Mouse (Mus musculus) liver, embryonic 11.5 days (tissue): Measurements from ENCODE around the gene Gm3182. TPM values are rescaled to one million over a fixed set of nuclear protein-coding genes. Genes with fewer than 3 reads are reported as not detected.
"Not testable (repeated sequence)": the region's sequence is repeated elsewhere in the genome, so short reads cannot be mapped to it uniquely, and the experiment has no call there.

Experiments used
- ATAC-seq: fragments of 200-750 bp; cut with Nextera tagmentation; replicated peaks from 2 replicates; pipeline ENCODE4 v1.8.0; 2017; ENCODE audit warnings: moderate number of reproducible peaks, mild to moderate bottlenecking, moderate TSS enrichment, moderate library complexity; ENCODE audit not compliant: low FRiP score
- DNase-seq: peaks from one replicate; pipeline ENCODE4 v3.0.0-alpha.2; 2017; ENCODE audit warnings: low spot score
- H3K27ac ChIP-seq: fragments of 300-500 bp; sonication (generic); 2 replicates; pipeline ENCODE4 v1.5.1; 2014; ENCODE audit warnings: mild to moderate bottlenecking, low read depth, low read length, control low read depth
- H3K27me3 ChIP-seq: fragments of 300-500 bp; sonication (generic); replicated peaks from 2 replicates; pipeline ENCODE4 v1.6.1; 2014; ENCODE audit warnings: low read length, mixed read lengths; ENCODE audit not compliant: control insufficient read depth, insufficient read depth
- H3K36me3 ChIP-seq: fragments of 300-500 bp; sonication (generic); 2 replicates; pipeline ENCODE4 v1.6.1; 2014; ENCODE audit warnings: mild to moderate bottlenecking, low read length, moderate library complexity, mixed read lengths; ENCODE audit not compliant: control insufficient read depth, insufficient read depth
- H3K4me1 ChIP-seq: fragments of 300-500 bp; sonication (generic); replicated peaks from 2 replicates; pipeline ENCODE4 v1.6.1; 2014; ENCODE audit warnings: low read length, mixed read lengths; ENCODE audit not compliant: control insufficient read depth, insufficient read depth
- H3K4me2 ChIP-seq: fragments of 300-500 bp; sonication (generic); 2 replicates; pipeline ENCODE4 v1.6.1; 2014; ENCODE audit warnings: mild to moderate bottlenecking, control low read depth, moderate library complexity
- H3K4me3 ChIP-seq: fragments of 300-500 bp; sonication (generic); 2 replicates; pipeline ENCODE4 v1.5.1; 2014; ENCODE audit warnings: low read depth, low read length, control low read depth
- H3K9ac ChIP-seq: fragments of 300-500 bp; sonication (generic); 2 replicates; pipeline ENCODE4 v1.6.1; 2014; ENCODE audit warnings: low read depth, low read length, control low read depth
- H3K9me3 ChIP-seq: fragments of 300-500 bp; sonication (generic); 2 replicates; pipeline ENCODE4 v1.6.1; 2016; ENCODE audit warnings: low read length, inconsistent platforms, mixed read lengths; ENCODE audit not compliant: control insufficient read depth
- WGBS: fragments of 180-500 bp; shearing (Covaris S2); extraction: QIAGEN DNeasy Blood & Tissue Kit; methylation state at CpG from one replicate; pipeline ENCODE4 v1.1.7; 2014; 5-methylcytosine and 5-hydroxymethylcytosine counted together
- polyA plus RNA-seq: library from polyadenylated mRNA; unstranded; fragments of >200 nt; fragmentation: Nextera tagmentation; extraction: Ambion mirVana; gene quantifications from 2 replicates; pipeline ENCODE4 v1.2.1, GENCODE M21; 2014

Gene Gm3182
- not detected in 2 replicates for polyA plus RNA-seq

DNA sequence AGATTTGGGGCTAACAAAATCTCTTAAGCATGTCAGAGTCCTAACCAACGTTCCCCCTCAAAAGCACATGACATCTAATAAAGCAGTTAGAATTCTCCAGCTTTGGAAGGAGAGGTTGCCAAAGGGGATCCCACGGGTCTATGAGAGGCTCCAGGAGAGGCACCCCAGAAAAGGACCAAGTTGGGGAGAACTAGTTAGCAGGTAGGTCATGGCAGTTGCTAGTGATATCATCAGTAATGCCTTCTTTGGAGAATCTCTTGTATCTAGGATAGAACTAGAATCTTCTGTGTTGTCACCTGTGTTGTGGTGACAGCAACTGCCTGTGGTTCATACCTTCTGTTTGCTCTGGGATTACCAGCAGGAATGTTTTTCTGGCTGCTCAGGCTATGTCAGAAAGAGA, at the start of gene Gm3182:
TSS of gene Gm3182 (plus strand) at position 301 of the 400 bp plus-strand sequence.
- no CpG with 5 or more reads among the region's 2 CpGs for WGBS
- H3K4me1 ChIP-seq, H3K9me3 ChIP-seq, H3K4me2 ChIP-seq, H3K27me3 ChIP-seq, DNase-seq, ATAC-seq, H3K4me3 ChIP-seq, H3K36me3 ChIP-seq, H3K27ac ChIP-seq, H3K9ac ChIP-seq: not testable (repeated sequence)

GRCm38 (mm10) chr14:4499425-4499824, 17.9 kb downstream of the Gm3182 start:
- H3K27me3 ChIP-seq, H3K4me1 ChIP-seq, H3K36me3 ChIP-seq, H3K9ac ChIP-seq, H3K27ac ChIP-seq, H3K4me3 ChIP-seq, ATAC-seq, H3K9me3 ChIP-seq: not testable (repeated sequence)
- peak; percentile 12 for DNase-seq
- WGBS = 7% methylated on average over 17 of the region's 25 CpGs
- H3K4me2 ChIP-seq = 0 out of 2 replicates have a peak overlapping the region, but pooled peaks have one; percentile 26

Other genes with a start within 250 kb of the Gm3182 start
- gene Gm3138, start 232.1 kb upstream of the Gm3182 start, polyA plus RNA-seq = not detected in 2 replicates
- not detected in 2 replicates for gene Gm3149, start 164.5 kb upstream of the Gm3182 start, polyA plus RNA-seq
- not detected in 2 replicates for gene 2610042L04Rik, start 147.0 kb upstream of the Gm3182 start, polyA plus RNA-seq
- not detected in 2 replicates for gene Gm3159, start 84.2 kb upstream of the Gm3182 start, polyA plus RNA-seq
- not detected in 2 replicates for gene Gm3164, start 66.3 kb upstream of the Gm3182 start, polyA plus RNA-seq
- gene Gm3173, start 50.8 kb upstream of the Gm3182 start, polyA plus RNA-seq = not detected in 2 replicates
- not detected in 2 replicates for gene Gm3047, start 73.7 kb downstream of the Gm3182 start, polyA plus RNA-seq
- gene Gm8159, start 150.6 kb downstream of the Gm3182 start, polyA plus RNA-seq = not detected in 2 replicates
- not detected in 2 replicates for gene Gm3239, start 182.4 kb downstream of the Gm3182 start, polyA plus RNA-seq
- gene Gm7876, start 227.5 kb downstream of the Gm3182 start, polyA plus RNA-seq = not detected in 2 replicates
- gene Gm3252, start 245.0 kb downstream of the Gm3182 start, polyA plus RNA-seq = not detected in 2 replicates